Mouse (Mus musculus) adrenal gland, adult 2 months (tissue): ENCODE data around the gene Olfr770. TPM values are rescaled to one million over a fixed set of nuclear protein-coding genes. Genes with fewer than 3 reads are reported as not detected.
"Not testable (repeated sequence)": the region's sequence is repeated elsewhere in the genome, so short reads cannot be mapped to it uniquely, and the experiment has no call there.

ENCODE experiments used
- DNase-seq: peaks from one replicate; pipeline ENCODE4 v3.0.0; 2021
- long read RNA-seq: library from polyadenylated mRNA; stranded (forward); transcript quantifications from one replicate; pipeline ENCODE4 v2.0.0, GENCODE M21; 2021
- polyA plus RNA-seq: library from polyadenylated mRNA; depleted of rRNA; stranded (reverse); fragments of >200 nt; gene quantifications from 2 replicates; pipeline ENCODE4 v1.2.3, GENCODE M21; 2012; rRNA removed
- total RNA-seq, 2 experiments: library from RNA; stranded (reverse); gene quantifications; 2 replicates each; pipeline ENCODE4 v1.2.3; 2021

Olfr770 gene
- total RNA-seq (not detected), polyA plus RNA-seq (not detected in 2 replicates)
- long read RNA-seq: 0 reads

DNA sequence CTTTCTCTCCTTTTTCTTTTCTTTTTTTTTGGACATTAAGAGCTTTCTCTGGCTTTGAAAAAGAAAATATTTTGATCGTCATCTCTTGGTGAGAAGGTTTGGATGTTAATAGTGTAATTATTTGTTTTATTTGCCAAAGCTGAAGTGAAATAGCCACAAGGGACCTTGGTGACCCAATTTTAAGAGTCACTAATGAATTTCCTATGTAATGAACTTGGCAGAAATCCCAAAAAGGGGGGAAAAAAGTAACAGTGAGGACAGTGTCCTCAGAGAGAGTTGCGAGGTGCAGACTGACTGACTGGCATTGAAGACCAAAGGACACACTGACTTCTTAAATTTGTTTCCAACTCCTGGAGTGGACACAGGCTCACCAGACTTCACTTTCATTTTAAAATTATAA, at the start of gene Olfr770:
Gene Olfr770, minus strand, starts transcription at position 101 of the 400 bp plus-strand sequence.
- no peak for DNase-seq

DNA sequence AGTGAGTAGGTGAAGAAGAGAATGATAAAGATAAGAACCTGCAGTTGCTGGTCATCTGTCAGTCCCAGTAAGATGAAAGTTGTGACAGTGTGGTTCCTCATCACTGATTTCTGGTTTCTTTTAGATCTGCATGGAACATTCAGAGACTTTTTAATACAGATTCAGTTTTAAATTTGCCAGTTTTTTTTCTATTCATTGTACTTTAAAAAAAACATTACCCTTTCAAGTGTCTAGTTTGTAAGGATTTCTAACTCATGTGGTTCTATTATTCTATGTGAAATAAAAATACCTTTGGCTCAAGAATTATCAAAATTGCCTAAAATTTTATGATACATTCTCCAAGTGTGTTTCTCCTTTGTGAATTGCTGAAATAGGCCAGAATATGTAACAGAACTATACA, 48.5 kb upstream of the Olfr770 start, which contains the start of gene Olfr773:
Gene Olfr773, minus strand, starts transcription at position 101 of the 400 bp plus-strand sequence.
- DNase-seq: not testable (repeated sequence)

DNA sequence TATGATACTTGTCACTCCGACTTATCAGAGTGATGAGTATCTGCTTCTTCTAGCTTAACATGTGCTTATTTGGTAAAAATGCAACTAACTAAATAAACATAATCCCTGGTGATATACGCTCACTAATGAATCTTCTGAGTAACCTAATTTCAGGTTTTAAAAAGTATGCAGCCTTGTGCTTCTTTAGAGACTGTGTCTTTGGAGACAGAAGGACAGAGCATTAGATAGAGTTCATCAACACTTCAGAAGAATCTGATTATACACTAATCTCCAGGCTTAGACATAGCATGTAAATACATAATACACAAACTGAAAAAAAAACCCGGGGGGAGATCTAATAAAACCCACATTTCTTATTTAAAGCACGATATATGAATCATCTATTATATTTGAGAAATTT, 39.0 kb upstream of the Olfr770 start, which contains the start of gene Olfr772:
Gene Olfr772, minus strand, starts transcription at position 101 of the 400 bp plus-strand sequence.
- DNase-seq: not testable (repeated sequence)

DNA sequence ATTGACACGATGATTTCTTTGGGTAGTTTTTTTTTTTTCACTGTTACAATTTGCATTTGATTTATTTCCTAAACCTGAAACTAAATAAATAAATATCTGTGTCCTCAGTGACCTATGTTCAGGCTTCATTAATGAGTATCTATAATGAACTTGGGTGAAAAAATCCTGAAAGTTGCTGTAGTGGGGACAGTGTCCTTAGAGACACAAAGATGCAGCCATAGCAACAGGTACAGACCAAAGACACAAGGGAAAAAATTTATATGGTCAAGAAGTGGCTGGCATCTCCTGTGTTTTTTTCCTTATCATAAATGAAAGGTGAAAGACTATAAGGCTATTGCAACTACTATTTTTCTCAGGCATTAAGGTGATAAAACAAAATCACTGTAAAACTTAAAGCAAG, 25.9 kb upstream of the Olfr770 start, which contains the start of gene Olfr771:
Gene Olfr771, minus strand, starts transcription at position 101 of the 400 bp plus-strand sequence.
- no peak for DNase-seq

DNA sequence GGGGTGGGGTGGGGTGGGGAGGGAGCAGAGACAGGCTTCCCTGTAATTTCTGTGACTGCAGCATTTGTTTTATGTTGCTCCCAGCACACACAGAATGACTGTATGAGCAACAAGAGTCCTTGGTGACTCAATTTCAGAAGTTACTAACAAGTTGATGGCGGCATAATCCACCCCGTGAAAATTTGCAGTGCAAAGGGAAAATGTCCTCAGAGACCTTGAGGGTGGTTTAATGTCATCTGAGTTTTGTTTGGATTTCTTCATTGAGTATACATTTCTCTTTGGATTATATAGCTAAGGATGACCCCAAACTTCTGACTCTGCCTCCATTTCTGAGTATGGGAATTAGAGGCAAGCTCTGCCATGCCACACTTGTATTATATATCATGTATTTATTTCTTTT, 21.0 kb downstream of the Olfr770 start, which contains the start of gene Olfr769:
Gene Olfr769, minus strand, starts transcription at position 101 of the 400 bp plus-strand sequence.
- DNase-seq: peak; percentile 30

DNA sequence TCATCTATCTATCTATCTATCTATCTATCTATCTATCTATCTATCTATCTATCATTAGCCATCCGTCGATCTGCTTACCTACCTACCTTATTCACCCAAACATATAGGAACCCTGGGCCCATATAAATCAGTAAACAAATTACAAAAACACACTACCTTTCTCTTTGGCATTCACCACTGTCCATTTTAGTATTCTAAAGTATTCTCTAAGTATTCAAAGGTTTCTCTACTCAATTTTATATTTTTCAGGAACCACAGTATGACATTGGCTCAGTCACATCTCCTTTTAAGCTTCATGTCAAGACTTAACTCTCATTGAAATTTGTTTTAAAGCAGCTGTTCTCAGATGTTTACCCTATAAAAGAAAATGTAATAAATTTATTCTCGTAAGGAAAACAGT, 23.7 kb downstream of the Olfr770 start:
- DNase-seq: no peak

DNA sequence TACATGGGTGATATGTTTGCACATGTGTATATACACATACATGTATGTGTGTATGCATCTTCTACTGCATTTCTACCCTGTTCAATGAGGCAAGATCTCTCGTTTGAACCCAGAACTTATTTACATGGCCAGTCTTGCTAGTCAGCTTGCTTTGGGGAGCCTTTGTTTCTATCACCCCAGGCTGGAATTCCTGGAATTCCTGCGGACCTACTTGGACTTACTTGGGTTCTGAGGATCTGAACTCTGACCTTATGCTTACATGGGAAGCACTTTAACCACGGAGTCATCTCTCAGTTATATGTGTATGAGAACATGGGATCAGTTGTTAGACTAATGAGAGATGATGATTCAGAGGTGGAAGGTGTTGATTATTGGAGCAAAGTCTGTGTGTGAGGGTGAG, 37.6 kb downstream of the Olfr770 start:
- DNase-seq: no peak

DNA sequence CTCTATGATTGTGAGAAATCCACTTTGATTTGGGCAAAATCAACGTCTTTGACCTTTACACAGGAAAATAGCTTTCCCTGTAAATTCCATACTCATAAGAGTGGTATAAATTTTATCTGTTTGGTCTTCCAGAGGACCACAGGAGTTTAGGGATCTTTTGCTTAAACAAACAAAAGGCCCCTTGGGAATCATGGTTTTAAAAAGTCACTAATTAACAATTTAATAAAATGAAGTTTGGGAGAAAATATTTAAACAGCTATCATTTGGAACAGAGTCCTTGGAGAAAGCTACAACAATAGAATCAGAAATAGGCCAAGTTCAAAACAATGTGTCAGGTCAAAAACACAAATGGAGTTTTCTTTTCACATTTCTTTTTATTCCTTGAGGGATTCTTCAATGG, 39.5 kb downstream of the Olfr770 start, which contains the start of gene Olfr768:
Gene Olfr768, minus strand, starts transcription at position 101 of the 400 bp plus-strand sequence.
- DNase-seq: no peak

DNA sequence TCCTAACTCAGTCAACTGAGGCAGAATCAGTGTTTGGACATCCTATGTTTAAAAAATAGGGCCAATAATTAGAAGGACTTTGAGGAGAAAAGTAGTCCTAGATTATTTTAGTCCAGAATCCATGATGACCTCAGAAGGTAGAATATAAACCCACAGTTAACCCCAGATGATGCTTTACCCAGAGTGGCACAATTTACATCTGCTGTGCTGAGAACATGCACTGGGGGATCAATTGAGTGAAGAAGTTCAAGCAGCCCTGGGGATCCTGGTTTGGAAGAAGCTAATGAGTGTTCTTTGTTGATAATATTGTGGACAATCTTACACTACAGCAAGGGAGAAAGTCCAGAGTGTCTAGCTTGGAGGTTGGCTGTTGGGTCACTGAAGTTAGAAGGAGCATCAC, 56.0 kb downstream of the Olfr770 start, which contains the start of gene Olfr767:
Gene Olfr767, minus strand, starts transcription at position 101 of the 400 bp plus-strand sequence.
- DNase-seq: not testable (repeated sequence)

Other genes with a start within 250 kb of the Olfr770 start
- 1 to 10 TPM; 1.8 to 2.3 TPM for gene Gdf11, start 247.3 kb downstream of the Olfr770 start, total RNA-seq
- 0.55 and 0.99 TPM in 2 replicates for gene Gdf11, start 247.3 kb downstream of the Olfr770 start, polyA plus RNA-seq
- gene Cd63, start 238.0 kb downstream of the Olfr770 start, total RNA-seq: 100 to 1,000 TPM; 279 to 433 TPM
- 38.2 and 44.2 TPM in 2 replicates for gene Cd63, start 238.0 kb downstream of the Olfr770 start, polyA plus RNA-seq
- 10 to 100 TPM; 11.2 to 15.9 TPM for gene Rdh5, start 216.1 kb downstream of the Olfr770 start, total RNA-seq
- gene Rdh5, start 216.1 kb downstream of the Olfr770 start, polyA plus RNA-seq: 24.3 and 29.3 TPM in 2 replicates
- gene Bloc1s1, start 215.0 kb downstream of the Olfr770 start, total RNA-seq: 100 to 1,000 TPM; 174 to 223 TPM
- 99.2 and 115 TPM in 2 replicates for gene Bloc1s1, start 215.0 kb downstream of the Olfr770 start, polyA plus RNA-seq
- 10 to 100 TPM in 1 of 2 experiments, 1 to 10 TPM in 1; 8.4 to 25.6 TPM for gene Itga7, start 205.2 kb downstream of the Olfr770 start, total RNA-seq
- 19.6 and 32.5 TPM in 2 replicates for gene Itga7, start 205.2 kb downstream of the Olfr770 start, polyA plus RNA-seq
- 1 to 10 TPM in 1 of 2 experiments, under 1 TPM in 1; 0.79 to 3.5 TPM for gene Mettl7b, start 178.0 kb downstream of the Olfr770 start, total RNA-seq
- 0.52 and 0.97 TPM in 2 replicates for gene Mettl7b, start 178.0 kb downstream of the Olfr770 start, polyA plus RNA-seq
- not detected for gene Olfr9, start 149.6 kb downstream of the Olfr770 start, total RNA-seq
- gene Olfr9, start 149.6 kb downstream of the Olfr770 start, polyA plus RNA-seq: not detected in 2 replicates
- not detected for gene Olfr763, start 128.2 kb downstream of the Olfr770 start, total RNA-seq
- not detected in 2 replicates for gene Olfr763, start 128.2 kb downstream of the Olfr770 start, polyA plus RNA-seq
- gene Olfr764-ps1, start 99.1 kb downstream of the Olfr770 start, total RNA-seq: not detected
- not detected in 2 replicates for gene Olfr764-ps1, start 99.1 kb downstream of the Olfr770 start, polyA plus RNA-seq
- not detected for gene Olfr765, start 89.0 kb downstream of the Olfr770 start, total RNA-seq
- gene Olfr765, start 89.0 kb downstream of the Olfr770 start, polyA plus RNA-seq: not detected in 2 replicates
- gene Olfr766-ps1, start 70.0 kb downstream of the Olfr770 start, total RNA-seq: not detected
- not detected in 2 replicates for gene Olfr766-ps1, start 70.0 kb downstream of the Olfr770 start, polyA plus RNA-seq
- not detected for gene Olfr767, start 56.1 kb downstream of the Olfr770 start, total RNA-seq
- gene Olfr767, start 56.1 kb downstream of the Olfr770 start, polyA plus RNA-seq: not detected in 2 replicates
- not detected for gene Olfr768, start 39.6 kb downstream of the Olfr770 start, total RNA-seq
- gene Olfr768, start 39.6 kb downstream of the Olfr770 start, polyA plus RNA-seq: not detected in 2 replicates
- gene Olfr769, start 21.1 kb downstream of the Olfr770 start, total RNA-seq: not detected
- gene Olfr769, start 21.1 kb downstream of the Olfr770 start, polyA plus RNA-seq: not detected in 2 replicates
- not detected for gene Olfr771, start 25.8 kb upstream of the Olfr770 start, total RNA-seq
- not detected in 2 replicates for gene Olfr771, start 25.8 kb upstream of the Olfr770 start, polyA plus RNA-seq
- gene Olfr772, start 38.9 kb upstream of the Olfr770 start, total RNA-seq: not detected
- not detected in 2 replicates for gene Olfr772, start 38.9 kb upstream of the Olfr770 start, polyA plus RNA-seq
- gene Olfr773, start 48.4 kb upstream of the Olfr770 start, total RNA-seq: not detected
- gene Olfr773, start 48.4 kb upstream of the Olfr770 start, polyA plus RNA-seq: not detected in 2 replicates
- gene Olfr774, start 97.2 kb upstream of the Olfr770 start, total RNA-seq: not detected
- not detected in 2 replicates for gene Olfr774, start 97.2 kb upstream of the Olfr770 start, polyA plus RNA-seq
- not detected for gene Olfr775, start 109.4 kb upstream of the Olfr770 start, total RNA-seq
- gene Olfr775, start 109.4 kb upstream of the Olfr770 start, polyA plus RNA-seq: not detected in 2 replicates
- not detected for gene Olfr776, start 120.1 kb upstream of the Olfr770 start, total RNA-seq
- not detected in 2 replicates for gene Olfr776, start 120.1 kb upstream of the Olfr770 start, polyA plus RNA-seq
- gene Olfr777, start 132.5 kb upstream of the Olfr770 start, total RNA-seq: not detected
- not detected in 2 replicates for gene Olfr777, start 132.5 kb upstream of the Olfr770 start, polyA plus RNA-seq
- gene Olfr780, start 179.1 kb upstream of the Olfr770 start, total RNA-seq: not detected
- gene Olfr780, start 179.1 kb upstream of the Olfr770 start, polyA plus RNA-seq: not detected in 2 replicates
- gene Olfr781, start 189.9 kb upstream of the Olfr770 start, total RNA-seq: not detected
- gene Olfr781, start 189.9 kb upstream of the Olfr770 start, polyA plus RNA-seq: not detected in 2 replicates
- gene Olfr782, start 209.9 kb upstream of the Olfr770 start, total RNA-seq: not detected
- gene Olfr782, start 209.9 kb upstream of the Olfr770 start, polyA plus RNA-seq: not detected in 2 replicates
- not detected for gene Olfr784, start 245.1 kb upstream of the Olfr770 start, total RNA-seq
- gene Olfr784, start 245.1 kb upstream of the Olfr770 start, polyA plus RNA-seq: not detected in 2 replicates